In genomic region chr17:35993675-35994074, GRCm38 (mm10) we compare ENCODE assay signal across 8 mouse cellular contexts. TPM values are rescaled to one million over a fixed set of nuclear protein-coding genes. Genes with fewer than 3 reads are reported as not detected.
DNase-seq lines count a peak whose midpoint lies in the region; ATAC-seq and TF ChIP-seq lines count a peak whose summit lies in the region.

No protein-coding gene starts in this region.

- no peaks in the 10 kb centered on the region for H3K9me3 ChIP-seq in forebrain, embryonic 14.5 days (replicated peaks; ENCODE audit: control insufficient read depth, low read length)
- no peaks in the 10 kb centered on the region for H3K9me3 ChIP-seq in lung, embryonic 15.5 days

- H3K4me2 ChIP-seq in forebrain, embryonic 14.5 days (ENCODE audit: low read length), result peak overlapping the region; percentile 76
- H3K4me2 ChIP-seq in lung, embryonic 15.5 days, result peak overlapping the region; percentile 70

- WGBS in forebrain, embryonic 14.5 days, result 8% methylated on average over 17 of the region's 17 CpGs
- WGBS in lung, embryonic 15.5 days, result 6% methylated on average over 17 of the region's 17 CpGs
- 2% methylated on average over 17 of the region's 17 CpGs for WGBS in thymus, adult 2 months

- peak; percentile 78 for DNase-seq in ES-CJ7 (ENCODE audit: low read depth, low spot score)
- peak; percentile 70 for DNase-seq in cerebellum, adult 11 months
- DNase-seq in forebrain, embryonic 14.5 days (ENCODE audit: low spot score), result peak; percentile 88
- peak; percentile 44 for DNase-seq in heart, postnatal 25 days (ENCODE audit: low spot score)
- DNase-seq in layer of hippocampus, adult 2 months (ENCODE audit: low spot score in 2 of 2), result peak; percentile 78
- peak; percentile 50 for DNase-seq in ovary, adult 18-20 months (ENCODE audit: low spot score)
- peak; percentile 81 for DNase-seq in thymus, adult 2 months

- peak; percentile 99 for TF ChIP-seq CTCF in layer of hippocampus, adult 2 months (conservative IDR thresholded peaks at IDR 0.05)
- peak; percentile 98 for TF ChIP-seq CTCF in thymus, adult 2 months (IDR thresholded peaks at IDR 0.05; ENCODE audit: borderline replicate concordance, control insufficient read depth, extremely low read depth, insufficient read depth, low read length, poor library complexity)

- no peaks in the 10 kb centered on the region for H3K27me3 ChIP-seq in forebrain, embryonic 14.5 days (replicated peaks; ENCODE audit: control insufficient read depth, insufficient read depth, low read length)
- H3K27me3 ChIP-seq in lung, embryonic 15.5 days, result no peaks in the 10 kb centered on the region
- no peaks in the 10 kb centered on the region for H3K27me3 ChIP-seq in thymus, adult 2 months (ENCODE audit: control insufficient read depth, insufficient read depth, low read length)

- peak overlapping the region; percentile 56; the same call in 1 of the 2 replicates for H3K4me3 ChIP-seq in forebrain, embryonic 14.5 days (ENCODE audit: low read depth, low read length)
- H3K4me3 ChIP-seq in layer of hippocampus, adult 2 months, result peak overlapping the region; percentile 78
- peak overlapping the region; percentile 55 for H3K4me3 ChIP-seq in lung, embryonic 15.5 days
- no peak overlapping the region for H3K4me3 ChIP-seq in thymus, adult 2 months (ENCODE audit: control insufficient read depth, insufficient read depth, low read length)

- ATAC-seq in forebrain, embryonic 14.5 days, result peak; percentile 79
- peak; percentile 69; the same call in 1 of the 2 replicates for ATAC-seq in lung, embryonic 15.5 days (ENCODE audit: borderline replicate concordance, extremely low read depth, low FRiP score, low TSS enrichment)

- H3K4me1 ChIP-seq in forebrain, embryonic 14.5 days (ENCODE audit: control insufficient read depth, insufficient read depth, low read length), result peaks cover 4% of the 10 kb centered on the region
- H3K4me1 ChIP-seq in lung, embryonic 15.5 days, result peaks cover 19% of the 10 kb centered on the region
- peaks cover 10% of the 10 kb centered on the region for H3K4me1 ChIP-seq in thymus, adult 2 months (replicated peaks; ENCODE audit: control insufficient read depth, insufficient read depth, low read length)

- intact Hi-C loops in heart, postnatal 25 days (cut with DNase I), result loop anchor here (1.0 kb wide), 1 partner anchor 56 kb away; no protein-coding TSS in a partner anchor

- TF ChIP-seq POLR2A in thymus, adult 2 months (IDR thresholded peaks at IDR 0.05; ENCODE audit: control insufficient read depth, extremely low read depth, insufficient read depth, low read length, poor library complexity), result no peak

- H3K36me3 ChIP-seq in forebrain, embryonic 14.5 days (ENCODE audit: control insufficient read depth, insufficient read depth, low read length), result peaks cover 10% of the 10 kb centered on the region; the same call in 1 of the 2 replicates
- peaks cover 10% of the 10 kb centered on the region for H3K36me3 ChIP-seq in lung, embryonic 15.5 days
- H3K36me3 ChIP-seq in thymus, adult 2 months (ENCODE audit: control insufficient read depth, insufficient read depth, low read length), result peaks cover 4% of the 10 kb centered on the region; the same call in 1 of the 2 replicates

- H3K9ac ChIP-seq in forebrain, embryonic 14.5 days (ENCODE audit: low read length), result no peak overlapping the region
- H3K9ac ChIP-seq in lung, embryonic 15.5 days, result no peak overlapping the region

- H3K27ac ChIP-seq in forebrain, embryonic 14.5 days (ENCODE audit: low read depth, low read length), result no peak overlapping the region
- H3K27ac ChIP-seq in layer of hippocampus, adult 2 months, result peak overlapping the region; percentile 88
- H3K27ac ChIP-seq in lung, embryonic 15.5 days, result no peak overlapping the region
- no peak overlapping the region for H3K27ac ChIP-seq in thymus, adult 2 months (ENCODE audit: control insufficient read depth, insufficient read depth, low read length)

RNA-seq across cellular contexts. Expression of gene Prr3, which starts 13.6 kb away (rescaled TPM):
- 58.5 and 69.8 TPM in 2 replicates for polyA plus RNA-seq in forebrain, embryonic 14.5 days (2014; fragmentation: Nextera tagmentation; extraction: Ambion mirVana)
- total RNA-seq in heart, postnatal 25 days (2021), result 1 to 10 TPM; 3.8 to 4.4 TPM
- total RNA-seq in layer of hippocampus, adult 2 months (2021), result 10 to 100 TPM; 45.8 to 50.7 TPM
- polyA plus RNA-seq in lung, embryonic 15.5 days (2015; fragmentation: Nextera tagmentation; extraction: Ambion mirVana), result 29.3 and 32.4 TPM in 2 replicates
- polyA plus RNA-seq in thymus, adult 2 months (2012; rRNA removed), result 35.5 and 42.6 TPM in 2 replicates

RNA-seq across cellular contexts. Expression of gene Gnl1, which starts 14.0 kb away (rescaled TPM):
- polyA plus RNA-seq in forebrain, embryonic 14.5 days (2014; fragmentation: Nextera tagmentation; extraction: Ambion mirVana), result 27.9 and 35.7 TPM in 2 replicates
- 10 to 100 TPM; 26.4 to 26.6 TPM for total RNA-seq in heart, postnatal 25 days (2021)
- total RNA-seq in layer of hippocampus, adult 2 months (2021), result 100 to 1,000 TPM; 140 to 147 TPM
- 49.4 and 50.3 TPM in 2 replicates for polyA plus RNA-seq in lung, embryonic 15.5 days (2015; fragmentation: Nextera tagmentation; extraction: Ambion mirVana)
- polyA plus RNA-seq in thymus, adult 2 months (2012; rRNA removed), result 37.9 and 45.5 TPM in 2 replicates

RNA-seq across cellular contexts. Expression of gene Abcf1, which starts 24.1 kb away (rescaled TPM):
- polyA plus RNA-seq in forebrain, embryonic 14.5 days (2014; fragmentation: Nextera tagmentation; extraction: Ambion mirVana), result 55.8 and 78.1 TPM in 2 replicates
- 10 to 100 TPM; 64.2 to 66.6 TPM for total RNA-seq in heart, postnatal 25 days (2021)
- 10 to 100 TPM; 69.9 to 77.3 TPM for total RNA-seq in layer of hippocampus, adult 2 months (2021)
- polyA plus RNA-seq in lung, embryonic 15.5 days (2015; fragmentation: Nextera tagmentation; extraction: Ambion mirVana), result 71.6 and 87.8 TPM in 2 replicates
- 128 and 132 TPM in 2 replicates for polyA plus RNA-seq in thymus, adult 2 months (2012; rRNA removed)

RNA-seq across cellular contexts. Expression of gene H2-T24, which starts 26.7 kb away (rescaled TPM):
- 2.3 and 4.8 TPM in 2 replicates for polyA plus RNA-seq in forebrain, embryonic 14.5 days (2014; fragmentation: Nextera tagmentation; extraction: Ambion mirVana)
- 1 to 10 TPM; 7.4 to 7.5 TPM for total RNA-seq in heart, postnatal 25 days (2021)
- 1 to 10 TPM; 1.7 to 2.4 TPM for total RNA-seq in layer of hippocampus, adult 2 months (2021)
- polyA plus RNA-seq in lung, embryonic 15.5 days (2015; fragmentation: Nextera tagmentation; extraction: Ambion mirVana), result 2.2 and 3.2 TPM in 2 replicates
- polyA plus RNA-seq in thymus, adult 2 months (2012; rRNA removed), result 15.0 and 20.4 TPM in 2 replicates

RNA-seq across cellular contexts. Expression of gene H2-T23, which starts 39.0 kb away (rescaled TPM):
- 4.5 and 5.6 TPM in 2 replicates for polyA plus RNA-seq in forebrain, embryonic 14.5 days (2014; fragmentation: Nextera tagmentation; extraction: Ambion mirVana)
- 10 to 100 TPM; 20.2 to 25.6 TPM for total RNA-seq in heart, postnatal 25 days (2021)
- total RNA-seq in layer of hippocampus, adult 2 months (2021), result 1 to 10 TPM; 5.2 to 6.0 TPM
- 6.1 and 8.4 TPM in 2 replicates for polyA plus RNA-seq in lung, embryonic 15.5 days (2015; fragmentation: Nextera tagmentation; extraction: Ambion mirVana)
- 380 and 457 TPM in 2 replicates for polyA plus RNA-seq in thymus, adult 2 months (2012; rRNA removed)
